Mouse (Mus musculus): ENCODE results near the gene Ubash3b. TPM values are rescaled to one million over a fixed set of nuclear protein-coding genes. Genes with fewer than 3 reads are reported as not detected.

Gene Ubash3b
- polyA plus RNA-seq, 1 experiment from 2014 or later, result 7.5 TPM

DNA sequence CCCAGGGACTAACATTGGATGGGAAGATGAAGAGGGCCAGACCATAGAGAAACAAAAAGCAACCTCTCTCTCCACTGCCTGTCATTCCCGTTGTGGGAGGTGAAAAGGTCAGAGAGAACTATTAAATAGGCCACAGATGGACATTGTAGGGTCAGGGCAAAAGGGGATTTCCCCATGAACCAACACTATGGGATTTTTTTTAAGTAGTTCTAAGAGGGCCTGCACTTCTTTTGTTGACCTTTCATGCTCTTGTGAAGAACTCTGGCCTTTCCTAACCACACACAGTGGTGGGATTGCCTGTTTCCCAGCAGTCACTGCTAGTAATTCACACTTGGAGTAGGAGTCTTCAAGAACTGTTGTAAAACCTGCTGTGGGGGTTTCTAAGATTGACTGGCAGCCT lies 153.7 kb downstream of the Ubash3b start:
- WGBS, result 16% methylated on average over 1 of the region's 1 CpGs
- H3K36me3 ChIP-seq (ENCODE audit: insufficient read depth, low read length), result no peaks in the 10 kb centered on the region
- H3K4me1 ChIP-seq (ENCODE audit: insufficient read depth, low read length), result no peaks in the 10 kb centered on the region
- no peak for ATAC-seq (ENCODE audit: low FRiP score, low TSS enrichment)
- H3K27me3 ChIP-seq (ENCODE audit: insufficient read depth, low read length), result no peaks in the 10 kb centered on the region
- no peak overlapping the region for H3K4me3 ChIP-seq (ENCODE audit: low read length)
- H3K9me3 ChIP-seq (ENCODE audit: low read length), result no peaks in the 10 kb centered on the region
- H3K27ac ChIP-seq (ENCODE audit: low read length), result no peak overlapping the region
- no peak overlapping the region for H3K4me2 ChIP-seq (replicated peaks; ENCODE audit: low read depth, low read length)
- no peak overlapping the region for H3K9ac ChIP-seq (replicated peaks; ENCODE audit: low read length)

DNA sequence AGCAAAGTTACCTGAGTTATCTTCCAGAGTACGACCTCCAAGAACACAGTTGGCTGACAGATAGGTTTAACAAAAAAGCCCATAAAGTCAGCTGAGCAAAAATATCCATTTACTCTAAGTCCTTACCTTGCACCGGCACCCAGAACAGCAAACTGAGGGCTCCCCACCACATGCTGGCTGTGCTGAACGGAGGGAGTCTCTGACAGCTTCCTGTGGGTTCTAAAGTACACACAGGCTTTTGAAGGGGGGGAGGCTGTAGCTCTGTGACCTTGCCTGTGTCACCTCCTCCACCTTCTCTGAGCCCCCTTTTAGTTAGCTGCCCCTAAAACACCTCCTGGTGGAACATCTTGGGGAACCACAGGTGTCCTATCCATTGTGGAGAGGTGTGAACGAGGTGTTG lies 157.1 kb downstream of the Ubash3b start, which contains the start of gene Crtam:
Gene Crtam (minus strand): TSS at position 214 of the 400 bp plus-strand sequence.
- no peaks in the 10 kb centered on the region for H3K4me1 ChIP-seq (ENCODE audit: insufficient read depth, low read length)
- H3K27me3 ChIP-seq (ENCODE audit: insufficient read depth, low read length), result no peaks in the 10 kb centered on the region
- H3K27ac ChIP-seq (ENCODE audit: low read length), result no peak within 1 kb of the TSS
- H3K4me3 ChIP-seq (ENCODE audit: low read length), result no peak within 1 kb of the TSS
- WGBS, result 58% methylated on average over 4 of the region's 4 CpGs
- ATAC-seq (ENCODE audit: low FRiP score, low TSS enrichment), result no peak
- H3K36me3 ChIP-seq (ENCODE audit: insufficient read depth, low read length), result no peaks in the 10 kb centered on the region
- no peaks in the 10 kb centered on the region for H3K9me3 ChIP-seq (ENCODE audit: low read length)
- no peak within 1 kb of the TSS for H3K4me2 ChIP-seq (replicated peaks; ENCODE audit: low read depth, low read length)
- H3K9ac ChIP-seq (replicated peaks; ENCODE audit: low read length), result no peak within 1 kb of the TSS

DNA sequence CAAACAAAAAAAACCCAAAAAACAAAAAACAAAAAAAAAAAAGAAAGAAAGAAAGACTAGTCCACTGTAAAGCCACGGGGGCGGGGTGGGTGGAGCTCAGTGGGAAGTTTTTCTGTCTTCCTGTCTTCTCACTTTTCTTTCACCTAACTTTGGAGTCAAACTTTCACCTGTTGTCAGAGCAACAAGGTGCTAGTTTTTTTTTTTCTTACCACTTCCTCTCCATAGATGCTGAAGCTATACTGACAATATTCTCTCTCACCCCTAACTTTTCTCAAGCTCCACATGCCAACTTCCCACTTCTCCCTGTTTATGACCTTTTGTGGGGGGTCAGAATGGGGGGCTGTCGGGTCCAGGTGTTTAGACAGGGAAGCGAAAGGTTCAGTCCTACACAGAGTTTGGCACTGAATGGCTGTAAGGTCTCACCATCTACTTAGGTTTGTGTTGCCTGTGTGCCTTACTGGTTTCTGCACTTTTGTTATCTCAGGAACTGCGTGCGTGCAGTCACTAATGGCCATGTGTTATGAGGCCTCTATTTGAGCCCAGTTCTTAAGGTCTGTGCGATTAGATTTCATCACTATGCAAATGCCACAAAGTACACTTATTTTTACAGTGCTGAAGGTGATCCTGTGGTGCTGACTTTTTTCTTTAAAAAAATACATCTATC lies 164.2 kb downstream of the Ubash3b start:
- WGBS, result 84% methylated on average over 7 of the region's 7 CpGs
- no peak overlapping the region for H3K27ac ChIP-seq (ENCODE audit: low read length)
- H3K9me3 ChIP-seq (ENCODE audit: low read length), result no peaks in the 10 kb centered on the region
- H3K27me3 ChIP-seq (ENCODE audit: insufficient read depth, low read length), result no peaks in the 10 kb centered on the region
- H3K36me3 ChIP-seq (ENCODE audit: insufficient read depth, low read length), result no peaks in the 10 kb centered on the region
- no peak overlapping the region for H3K4me2 ChIP-seq (replicated peaks; ENCODE audit: low read depth, low read length)
- no peak overlapping the region for H3K9ac ChIP-seq (replicated peaks; ENCODE audit: low read length)
- no peak for ATAC-seq (ENCODE audit: low FRiP score, low TSS enrichment)
- H3K4me1 ChIP-seq (ENCODE audit: insufficient read depth, low read length), result no peaks in the 10 kb centered on the region
- H3K4me3 ChIP-seq (ENCODE audit: low read length), result no peak overlapping the region

DNA sequence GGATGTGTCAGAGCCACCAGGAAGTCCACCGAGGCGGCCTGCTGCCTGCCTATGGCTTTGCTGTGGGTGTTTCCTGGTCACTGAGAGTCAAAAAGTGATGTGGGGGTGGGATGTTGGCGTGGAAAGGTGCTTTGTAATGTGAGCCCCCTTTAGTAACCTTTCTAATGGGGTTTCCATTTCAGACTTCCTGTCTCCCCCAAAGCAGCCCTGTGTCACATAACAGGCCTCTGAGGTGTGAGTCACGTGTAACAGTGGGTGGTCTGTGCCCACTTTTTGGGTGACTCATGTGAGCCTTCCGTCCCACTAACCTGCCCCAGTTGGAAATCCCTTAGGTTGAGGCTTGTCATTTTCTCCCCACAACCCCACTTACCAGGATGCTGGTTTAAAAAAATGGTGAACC lies 167.4 kb downstream of the Ubash3b start:
- 45% methylated on average over 5 of the region's 5 CpGs for WGBS
- H3K27me3 ChIP-seq (ENCODE audit: insufficient read depth, low read length), result no peaks in the 10 kb centered on the region
- H3K9me3 ChIP-seq (ENCODE audit: low read length), result no peaks in the 10 kb centered on the region
- no peak for ATAC-seq (ENCODE audit: low FRiP score, low TSS enrichment)
- H3K9ac ChIP-seq (replicated peaks; ENCODE audit: low read length), result no peak overlapping the region
- H3K4me3 ChIP-seq (ENCODE audit: low read length), result no peak overlapping the region
- no peak overlapping the region for H3K27ac ChIP-seq (ENCODE audit: low read length)
- no peaks in the 10 kb centered on the region for H3K4me1 ChIP-seq (ENCODE audit: insufficient read depth, low read length)
- H3K36me3 ChIP-seq (ENCODE audit: insufficient read depth, low read length), result no peaks in the 10 kb centered on the region
- no peak overlapping the region for H3K4me2 ChIP-seq (replicated peaks; ENCODE audit: low read depth, low read length)

DNA sequence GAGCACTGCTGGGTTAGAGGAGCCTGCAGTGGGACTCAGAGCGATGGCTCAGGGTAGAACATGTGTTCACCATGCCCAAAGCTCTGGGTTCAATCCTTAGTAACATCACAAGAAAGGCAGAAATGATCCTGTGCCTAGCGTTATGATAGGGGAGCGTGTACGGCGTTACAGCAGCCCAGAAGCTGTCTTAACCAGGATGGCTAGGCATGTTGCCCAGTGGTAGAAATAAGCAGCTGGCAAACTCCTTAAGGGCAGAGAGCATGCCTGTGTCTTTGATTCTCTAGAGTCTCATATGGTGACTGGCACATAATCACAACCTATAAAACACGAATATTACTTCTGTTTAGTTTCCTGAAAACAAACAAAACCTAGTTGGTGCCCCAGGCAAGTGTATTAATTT lies 170.0 kb downstream of the Ubash3b start:
- H3K9me3 ChIP-seq (ENCODE audit: low read length), result no peaks in the 10 kb centered on the region
- no peaks in the 10 kb centered on the region for H3K36me3 ChIP-seq (ENCODE audit: insufficient read depth, low read length)
- no peak overlapping the region for H3K9ac ChIP-seq (replicated peaks; ENCODE audit: low read length)
- WGBS, result 89% methylated on average over 6 of the region's 6 CpGs
- no peaks in the 10 kb centered on the region for H3K4me1 ChIP-seq (ENCODE audit: insufficient read depth, low read length)
- no peak overlapping the region for H3K4me2 ChIP-seq (replicated peaks; ENCODE audit: low read depth, low read length)
- no peak overlapping the region for H3K27ac ChIP-seq (ENCODE audit: low read length)
- H3K27me3 ChIP-seq (ENCODE audit: insufficient read depth, low read length), result no peaks in the 10 kb centered on the region
- ATAC-seq (ENCODE audit: low FRiP score, low TSS enrichment), result no peak
- H3K4me3 ChIP-seq (ENCODE audit: low read length), result no peak overlapping the region

DNA sequence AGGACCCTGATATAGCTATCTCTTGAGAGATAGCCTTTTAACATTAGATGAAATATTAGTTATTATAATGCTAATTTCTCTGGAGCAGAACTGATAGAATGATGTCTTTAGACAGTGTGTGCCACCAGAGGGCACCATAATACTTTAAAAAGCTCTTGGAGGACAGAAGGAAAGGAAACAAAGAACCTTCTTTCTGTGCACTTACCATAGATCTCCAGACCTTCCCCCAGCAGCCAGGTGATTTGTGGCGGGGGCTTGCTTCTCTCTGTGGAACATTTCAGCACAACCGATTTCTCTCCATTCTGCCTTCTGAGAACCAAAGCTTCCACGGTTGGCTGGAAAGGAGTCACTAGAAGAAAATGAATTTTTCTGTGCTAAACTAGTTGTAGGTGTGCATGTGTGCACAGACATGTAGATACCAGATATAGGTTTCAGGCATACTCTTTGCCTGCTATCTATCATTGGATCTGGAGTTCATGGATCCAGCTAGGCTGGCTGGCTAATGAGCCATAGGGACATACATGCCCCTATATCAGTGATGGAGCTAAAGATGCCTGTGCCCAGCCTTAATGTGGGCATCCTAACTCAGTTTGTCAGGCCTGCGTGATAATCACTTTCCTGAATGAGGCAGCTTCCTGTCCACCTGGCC lies 171.4 kb downstream of the Ubash3b start:
- no peak for ATAC-seq (ENCODE audit: low FRiP score, low TSS enrichment)
- Histone ChIP-seq H3K27me3 (ENCODE audit: insufficient read depth, low read length) (no peaks in the 10 kb centered on the region), H3K9ac (replicated peaks; ENCODE audit: low read length) (0 out of 2 replicates have a peak overlapping the region, but pooled peaks have one; percentile 22), H3K4me2 (replicated peaks; ENCODE audit: low read depth, low read length) (no peak overlapping the region), H3K4me3 (ENCODE audit: low read length) (no peak overlapping the region), H3K9me3 (ENCODE audit: low read length) (no peaks in the 10 kb centered on the region), H3K27ac (ENCODE audit: low read length) (no peak overlapping the region), H3K4me1 (ENCODE audit: insufficient read depth, low read length) (no peaks in the 10 kb centered on the region), H3K36me3 (ENCODE audit: insufficient read depth, low read length) (no peaks in the 10 kb centered on the region)
- 43% methylated on average over 4 of the region's 4 CpGs for whole genome bisulfite sequencing

DNA sequence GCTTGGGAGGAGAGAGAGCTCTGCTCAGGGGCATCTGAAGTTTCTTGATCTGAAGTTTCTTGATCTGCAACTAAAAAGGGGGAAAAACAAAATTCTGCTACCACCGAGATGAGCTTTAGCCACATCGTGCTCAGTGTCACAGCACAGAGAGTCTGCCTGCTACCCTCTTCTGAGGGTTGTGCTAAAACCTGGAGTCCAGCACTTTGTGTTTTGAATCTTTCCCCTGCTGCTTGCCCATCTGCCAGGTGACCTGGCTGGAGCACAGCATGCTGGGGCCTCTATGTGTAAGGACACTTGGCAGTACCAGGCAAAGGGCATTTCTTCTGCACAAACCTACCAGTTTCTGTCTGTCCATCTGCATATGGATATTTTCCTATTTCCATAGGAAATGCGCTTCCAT lies 177.2 kb downstream of the Ubash3b start:
- no peaks in the 10 kb centered on the region for H3K36me3 ChIP-seq (ENCODE audit: insufficient read depth, low read length)
- H3K9me3 ChIP-seq (ENCODE audit: low read length), result no peaks in the 10 kb centered on the region
- no peak overlapping the region for H3K4me2 ChIP-seq (replicated peaks; ENCODE audit: low read depth, low read length)
- no peaks in the 10 kb centered on the region for H3K4me1 ChIP-seq (ENCODE audit: insufficient read depth, low read length)
- no peak for ATAC-seq (ENCODE audit: low FRiP score, low TSS enrichment)
- H3K4me3 ChIP-seq (ENCODE audit: low read length), result no peak overlapping the region
- H3K9ac ChIP-seq (replicated peaks; ENCODE audit: low read length), result no peak overlapping the region
- 71% methylated on average over 3 of the region's 3 CpGs for WGBS
- H3K27ac ChIP-seq (ENCODE audit: low read length), result no peak overlapping the region
- no peaks in the 10 kb centered on the region for H3K27me3 ChIP-seq (ENCODE audit: insufficient read depth, low read length)

DNA sequence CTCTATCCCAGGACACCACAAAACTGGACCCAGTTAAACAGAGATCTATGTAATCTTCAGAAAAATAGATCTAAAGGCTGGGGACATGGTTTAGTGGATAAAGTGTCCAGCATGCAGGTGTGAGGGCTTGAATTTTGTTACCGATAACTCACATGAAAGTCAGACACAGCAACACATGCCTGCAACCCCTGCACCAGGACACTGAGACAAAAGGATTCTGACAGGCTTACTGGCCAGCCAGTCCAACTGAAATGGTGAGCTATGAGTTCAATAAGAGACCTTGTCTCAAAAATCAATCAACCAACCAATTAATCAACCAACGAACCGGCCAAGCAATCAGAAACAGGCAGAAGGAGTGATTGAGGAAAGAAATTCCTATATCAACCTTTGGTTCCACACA lies 177.7 kb downstream of the Ubash3b start:
- no peak overlapping the region for H3K4me3 ChIP-seq (ENCODE audit: low read length)
- H3K27me3 ChIP-seq (ENCODE audit: insufficient read depth, low read length), result no peaks in the 10 kb centered on the region
- H3K27ac ChIP-seq (ENCODE audit: low read length), result no peak overlapping the region
- H3K36me3 ChIP-seq (ENCODE audit: insufficient read depth, low read length), result no peaks in the 10 kb centered on the region
- no peak for ATAC-seq (ENCODE audit: low FRiP score, low TSS enrichment)
- WGBS, result 87% methylated on average over 3 of the region's 3 CpGs
- no peak overlapping the region for H3K4me2 ChIP-seq (replicated peaks; ENCODE audit: low read depth, low read length)
- no peaks in the 10 kb centered on the region for H3K4me1 ChIP-seq (ENCODE audit: insufficient read depth, low read length)
- no peak overlapping the region for H3K9ac ChIP-seq (replicated peaks; ENCODE audit: low read length)
- no peaks in the 10 kb centered on the region for H3K9me3 ChIP-seq (ENCODE audit: low read length)

DNA sequence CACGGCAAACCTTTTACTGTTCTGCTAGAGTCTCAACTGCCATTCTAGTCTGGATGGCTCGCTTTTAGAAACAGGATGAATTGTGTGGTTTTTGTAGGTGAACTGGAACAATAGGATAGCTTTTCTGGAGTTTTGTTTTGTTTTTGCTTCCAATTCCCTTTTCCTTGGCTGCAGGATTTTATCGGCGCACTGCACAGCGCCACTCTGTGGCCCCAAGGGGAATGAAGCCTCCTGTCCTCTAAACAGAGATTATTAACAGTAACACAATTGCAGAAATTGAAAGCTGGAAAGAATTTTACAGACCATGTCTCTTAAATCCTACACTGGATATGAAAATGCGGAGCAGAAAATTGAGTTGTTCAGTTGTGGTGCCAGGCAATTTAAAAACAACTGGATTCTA lies 179.0 kb downstream of the Ubash3b start:
- Histone ChIP-seq H3K4me3 (ENCODE audit: low read length) (no peak overlapping the region), H3K9me3 (ENCODE audit: low read length) (no peaks in the 10 kb centered on the region), H3K4me2 (replicated peaks; ENCODE audit: low read depth, low read length) (no peak overlapping the region), H3K9ac (replicated peaks; ENCODE audit: low read length) (no peak overlapping the region), H3K36me3 (ENCODE audit: insufficient read depth, low read length) (no peaks in the 10 kb centered on the region), H3K4me1 (ENCODE audit: insufficient read depth, low read length) (no peaks in the 10 kb centered on the region), H3K27ac (ENCODE audit: low read length) (no peak overlapping the region), H3K27me3 (ENCODE audit: insufficient read depth, low read length) (no peaks in the 10 kb centered on the region)
- ATAC-seq (ENCODE audit: low FRiP score, low TSS enrichment), result no peak
- 40% methylated on average over 6 of the region's 6 CpGs for WGBS

DNA sequence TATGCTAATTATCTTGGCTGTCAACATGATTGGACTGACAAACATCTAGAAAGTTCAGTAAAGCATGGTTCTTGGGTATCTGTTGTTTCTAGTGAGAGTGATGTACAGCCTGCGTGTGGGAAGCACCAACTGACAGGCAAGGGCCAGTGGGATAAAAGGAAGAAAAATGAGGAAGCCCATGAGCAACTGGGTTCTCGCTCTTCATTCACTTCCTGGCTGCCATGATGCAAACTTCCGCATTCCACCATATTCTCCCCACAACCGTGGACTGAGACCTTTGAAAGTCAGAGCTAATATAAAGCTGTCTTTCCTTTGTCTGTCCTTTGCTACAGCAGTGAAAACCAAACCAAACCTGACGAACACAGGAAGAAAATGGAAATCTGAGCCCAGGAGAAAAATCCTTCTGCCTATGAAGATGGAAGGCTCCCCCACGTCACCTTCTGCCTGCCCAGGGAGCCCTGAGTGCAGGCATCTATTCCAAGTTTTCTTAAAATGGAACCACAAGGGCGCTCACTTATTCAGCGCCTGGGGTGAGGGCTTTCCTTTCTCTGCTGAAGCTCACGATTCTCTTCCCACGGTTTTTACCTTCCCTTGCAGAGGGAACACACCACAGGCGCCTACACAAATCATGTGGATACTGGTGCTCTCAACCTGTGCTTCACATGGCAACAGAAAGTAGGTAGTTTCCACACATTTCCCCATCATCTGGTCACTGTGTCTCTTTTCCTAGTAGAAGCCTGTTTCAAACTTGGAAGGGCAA lies 187.3 kb downstream of the Ubash3b start:
- Histone ChIP-seq H3K4me1 (ENCODE audit: insufficient read depth, low read length) (no peaks in the 10 kb centered on the region), H3K9me3 (ENCODE audit: low read length) (no peaks in the 10 kb centered on the region), H3K9ac (replicated peaks; ENCODE audit: low read length) (no peak overlapping the region), H3K4me2 (replicated peaks; ENCODE audit: low read depth, low read length) (no peak overlapping the region), H3K36me3 (ENCODE audit: insufficient read depth, low read length) (no peaks in the 10 kb centered on the region), H3K4me3 (ENCODE audit: low read length) (no peak overlapping the region), H3K27ac (ENCODE audit: low read length) (no peak overlapping the region), H3K27me3 (ENCODE audit: insufficient read depth, low read length) (no peaks in the 10 kb centered on the region)
- no peak for ATAC-seq (ENCODE audit: low FRiP score, low TSS enrichment)
- WGBS, result 67% methylated on average over 11 of the region's 11 CpGs

All from kidney, embryonic 16.5 days (tissue).